Mouse (Mus musculus): Measurements from ENCODE around the gene Bap1.

GRCm38 (mm10) chr14:31213868-31214267, 37.4 kb upstream of the Bap1 start:
- no peak for TF ChIP-seq POLR2A (IDR thresholded peaks at IDR 0.05; ENCODE audit: borderline replicate concordance, extremely low read depth, low read depth, low read length)
- no peak for TF ChIP-seq CTCF (IDR thresholded peaks at IDR 0.05; ENCODE audit: insufficient read depth, low read length)
